Mouse (Mus musculus) embryonic fibroblast, embryonic 13.5 days (primary cell): Measurements from ENCODE around the gene Nfib.

Experiments used
- CTCF ChIP-seq: IDR thresholded peaks from 2 replicates; pipeline ENCODE4 v1.5.1; 2011; ENCODE audit warnings: mild to moderate bottlenecking, control low read depth, low read length, moderate library complexity, borderline replicate concordance; ENCODE audit not compliant: insufficient read depth
- POLR2A ChIP-seq: IDR thresholded peaks from 2 replicates; pipeline ENCODE4 v1.6.1; 2011; ENCODE audit warnings: low read depth, mild to moderate bottlenecking, control low read depth, low read length, moderate library complexity

DNA sequence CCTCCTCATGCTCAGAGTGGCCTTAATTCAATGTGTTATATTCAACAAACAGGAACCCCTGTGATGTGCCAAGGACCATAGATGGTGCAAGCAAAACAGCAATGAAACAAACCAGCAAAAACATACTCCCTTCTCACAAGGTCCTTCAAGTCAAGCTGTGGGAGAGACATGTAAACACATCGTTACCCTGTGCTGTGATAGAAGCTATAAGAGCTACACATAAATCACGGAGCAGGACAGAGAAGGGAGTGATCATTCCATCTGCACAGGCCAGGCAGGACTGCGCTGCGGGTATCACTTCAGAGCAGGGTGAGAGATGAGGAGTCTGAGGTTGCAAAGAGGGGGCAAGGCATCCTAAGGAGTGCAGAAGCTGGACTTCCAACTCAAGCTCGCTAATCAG lies 262.5 kb downstream of the Nfib start:
- TF ChIP-seq CTCF (no peak), POLR2A (no peak)
